Mouse (Mus musculus): ENCODE measurements at regions not wholly inside any gene's neighbourhood (a gene's known extent, or its start where the extent isn't known, plus 50 kb on each side); places are given as distances from the start of the nearest gene placed in this dataset.

DNA sequence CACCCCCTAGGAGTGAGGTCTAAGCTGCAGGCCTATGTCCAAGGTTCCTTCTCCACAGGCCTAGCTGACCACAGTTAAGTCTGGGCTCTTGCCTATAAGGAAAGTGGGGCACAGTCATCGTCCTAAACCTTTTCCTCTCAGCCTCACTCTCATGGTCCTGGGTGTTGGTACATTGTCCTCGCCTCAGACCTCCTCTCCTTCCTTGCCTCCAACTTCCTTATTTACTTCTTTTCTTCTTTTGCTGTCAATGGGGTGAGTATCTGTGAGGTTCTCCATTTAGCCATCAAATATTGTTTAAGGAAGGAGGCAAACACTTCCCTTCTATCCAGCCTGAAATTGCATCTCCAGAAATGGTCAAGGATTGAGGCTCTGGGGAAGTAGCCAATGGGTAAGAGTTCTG lies 554.2 kb downstream of the Ccdc171 start:
- Histone ChIP-seq H3K4me3 (ENCODE audit: low read depth, low read length) (no peak overlapping the region), H3K36me3 (ENCODE audit: insufficient read depth, low read length) (no peaks in the 10 kb centered on the region), H3K4me2 (replicated peaks; ENCODE audit: low read depth, low read length) (no peak overlapping the region), H3K9ac (replicated peaks; ENCODE audit: low read depth) (no peak overlapping the region), H3K9me3 (ENCODE audit: low read length) (no peaks in the 10 kb centered on the region), H3K4me1 (ENCODE audit: insufficient read depth, low read depth, low read length) (no peaks in the 10 kb centered on the region), H3K27me3 (replicated peaks; ENCODE audit: insufficient read depth, low read length) (no peaks in the 10 kb centered on the region), H3K27ac (ENCODE audit: low read length) (no peak overlapping the region)
- DNase-seq (ENCODE audit: low spot score) (no peak), ATAC-seq (no peak)
- no peak for TF ChIP-seq CTCF (IDR thresholded peaks at IDR 0.05)
- TF ChIP-seq EP300 (IDR thresholded peaks at IDR 0.05) = no peak
- WGBS = 49% methylated on average over 2 of the region's 2 CpGs

DNA sequence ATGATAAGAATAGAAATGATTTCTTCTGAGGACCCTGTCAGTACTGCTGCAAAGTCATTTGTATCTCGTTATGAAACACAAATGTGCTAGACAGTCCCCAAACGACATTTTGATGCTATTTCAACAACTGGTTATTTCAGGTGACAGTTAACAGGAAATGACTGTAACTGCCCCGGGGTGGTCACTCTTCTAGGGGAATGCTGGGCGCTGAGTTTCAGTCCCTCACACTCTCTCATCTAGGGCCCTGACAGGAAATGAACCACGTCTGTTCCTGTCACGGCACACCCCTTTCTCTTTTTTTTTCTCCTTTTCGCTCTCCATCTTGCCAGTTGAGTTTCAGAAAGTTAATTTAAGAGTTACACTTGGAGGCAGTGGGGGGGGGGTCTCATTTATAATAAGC lies 556.2 kb downstream of the Ccdc171 start:
- TF ChIP-seq EP300 (IDR thresholded peaks at IDR 0.05) (no peak), CTCF (IDR thresholded peaks at IDR 0.05) (no peak)
- ATAC-seq (no peak), DNase-seq (ENCODE audit: low spot score) (no peak)
- H3K4me2 ChIP-seq (replicated peaks; ENCODE audit: low read depth, low read length) = no peak overlapping the region
- H3K27me3 ChIP-seq (replicated peaks; ENCODE audit: insufficient read depth, low read length) = no peaks in the 10 kb centered on the region
- no peaks in the 10 kb centered on the region for H3K36me3 ChIP-seq (ENCODE audit: insufficient read depth, low read length)
- no peaks in the 10 kb centered on the region for H3K9me3 ChIP-seq (ENCODE audit: low read length)
- H3K4me3 ChIP-seq (ENCODE audit: low read depth, low read length) = no peak overlapping the region
- WGBS = 37% methylated on average over 7 of the region's 7 CpGs
- H3K27ac ChIP-seq (ENCODE audit: low read length) = no peak overlapping the region
- H3K4me1 ChIP-seq (ENCODE audit: insufficient read depth, low read depth, low read length) = no peaks in the 10 kb centered on the region
- no peak overlapping the region for H3K9ac ChIP-seq (replicated peaks; ENCODE audit: low read depth)

DNA sequence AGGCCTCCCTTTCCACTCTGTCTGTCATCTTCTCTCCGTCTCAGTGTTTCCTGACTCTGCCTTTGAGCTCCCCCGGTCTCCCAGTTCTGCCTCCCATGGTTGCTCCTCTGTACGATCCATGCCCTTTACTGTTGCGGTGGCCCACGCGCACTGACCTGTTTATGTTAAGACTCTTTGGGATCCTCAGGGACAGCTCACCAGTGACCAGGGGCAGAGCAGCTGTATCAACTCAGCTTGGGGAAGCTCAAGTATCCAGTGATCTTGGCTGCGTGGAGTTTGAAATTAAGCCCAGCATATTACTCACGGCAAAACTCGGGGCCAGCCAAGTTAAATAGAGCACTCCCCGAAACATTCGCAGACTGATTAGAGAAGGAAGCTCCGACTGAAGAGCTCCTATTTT lies 562.8 kb downstream of the Ccdc171 start:
- ATAC-seq (peak; percentile 49), DNase-seq (ENCODE audit: low spot score) (peak; percentile 68)
- no peaks in the 10 kb centered on the region for H3K4me1 ChIP-seq (ENCODE audit: insufficient read depth, low read depth, low read length)
- H3K4me3 ChIP-seq (ENCODE audit: low read depth, low read length) = no peak overlapping the region
- no peaks in the 10 kb centered on the region for H3K27me3 ChIP-seq (replicated peaks; ENCODE audit: insufficient read depth, low read length)
- no peaks in the 10 kb centered on the region for H3K9me3 ChIP-seq (ENCODE audit: low read length)
- no peak overlapping the region for H3K4me2 ChIP-seq (replicated peaks; ENCODE audit: low read depth, low read length)
- TF ChIP-seq EP300 (IDR thresholded peaks at IDR 0.05) (no peak), CTCF (IDR thresholded peaks at IDR 0.05) (no peak)
- no peak overlapping the region for H3K9ac ChIP-seq (replicated peaks; ENCODE audit: low read depth)
- H3K27ac ChIP-seq (ENCODE audit: low read length) = no peak overlapping the region
- H3K36me3 ChIP-seq (ENCODE audit: insufficient read depth, low read length) = no peaks in the 10 kb centered on the region
- WGBS = 58% methylated on average over 12 of the region's 12 CpGs

DNA sequence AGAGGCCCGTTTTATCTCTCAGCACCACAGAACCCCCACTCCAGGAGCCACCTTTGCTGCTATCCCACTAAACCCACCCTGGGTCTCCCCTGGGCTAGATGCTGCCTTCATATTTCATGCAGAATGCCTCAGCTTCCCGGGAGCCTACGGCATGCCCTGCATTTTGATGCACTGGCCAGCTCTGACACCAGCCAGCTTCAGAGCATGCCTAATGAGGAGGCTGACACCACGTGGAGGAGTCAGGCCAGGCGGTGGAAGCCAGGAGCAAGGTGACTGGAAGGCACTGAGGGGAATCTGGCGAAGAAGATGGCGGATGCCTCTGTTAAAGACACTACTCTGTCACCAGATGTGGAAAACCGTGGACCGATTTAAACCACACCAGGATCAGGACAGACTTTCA lies 567.2 kb downstream of the Ccdc171 start:
- no peak for DNase-seq (ENCODE audit: low spot score)
- H3K27ac ChIP-seq (ENCODE audit: low read length) = no peak overlapping the region
- H3K4me3 ChIP-seq (ENCODE audit: low read depth, low read length) = no peak overlapping the region
- H3K27me3 ChIP-seq (replicated peaks; ENCODE audit: insufficient read depth, low read length) = no peaks in the 10 kb centered on the region
- no peaks in the 10 kb centered on the region for H3K9me3 ChIP-seq (ENCODE audit: low read length)
- H3K4me1 ChIP-seq (ENCODE audit: insufficient read depth, low read depth, low read length) = no peaks in the 10 kb centered on the region
- 69% methylated on average over 9 of the region's 9 CpGs for WGBS
- no peaks in the 10 kb centered on the region for H3K36me3 ChIP-seq (ENCODE audit: insufficient read depth, low read length)
- ATAC-seq = no peak
- no peak for TF ChIP-seq CTCF (IDR thresholded peaks at IDR 0.05)
- no peak for TF ChIP-seq EP300 (IDR thresholded peaks at IDR 0.05)
- H3K4me2 ChIP-seq (replicated peaks; ENCODE audit: low read depth, low read length) = no peak overlapping the region
- H3K9ac ChIP-seq (replicated peaks; ENCODE audit: low read depth) = no peak overlapping the region

DNA sequence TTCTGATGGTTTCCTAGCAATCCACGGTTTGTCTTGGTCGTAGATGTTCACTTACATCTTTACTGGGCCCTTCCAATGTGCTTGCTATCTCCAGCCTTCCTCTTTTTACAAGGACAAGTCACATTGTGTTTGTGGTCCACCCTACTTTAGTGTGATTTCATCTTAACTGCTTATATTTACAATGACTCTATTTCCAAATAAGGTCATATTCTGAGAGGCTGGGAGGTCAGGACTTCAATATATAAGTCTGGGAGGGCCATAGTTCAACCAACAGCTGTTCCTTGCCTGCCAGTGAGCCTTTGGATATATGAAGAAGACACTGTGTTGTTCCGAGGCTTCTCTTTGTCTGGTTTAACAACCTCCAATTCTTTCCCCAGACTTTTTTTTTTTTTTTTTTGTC lies 569.9 kb downstream of the Ccdc171 start:
- WGBS = 47% methylated on average over 3 of the region's 3 CpGs
- Histone ChIP-seq H3K4me2 (replicated peaks; ENCODE audit: low read depth, low read length) (no peak overlapping the region), H3K9ac (replicated peaks; ENCODE audit: low read depth) (no peak overlapping the region), H3K4me1 (ENCODE audit: insufficient read depth, low read depth, low read length) (no peaks in the 10 kb centered on the region), H3K4me3 (ENCODE audit: low read depth, low read length) (no peak overlapping the region), H3K9me3 (ENCODE audit: low read length) (no peaks in the 10 kb centered on the region), H3K27me3 (replicated peaks; ENCODE audit: insufficient read depth, low read length) (no peaks in the 10 kb centered on the region), H3K36me3 (ENCODE audit: insufficient read depth, low read length) (no peaks in the 10 kb centered on the region), H3K27ac (ENCODE audit: low read length) (no peak overlapping the region)
- DNase-seq (ENCODE audit: low spot score) (no peak), ATAC-seq (peak; percentile 23; the same call in 1 of the 2 replicates)
- TF ChIP-seq CTCF (IDR thresholded peaks at IDR 0.05) (no peak), EP300 (IDR thresholded peaks at IDR 0.05) (no peak)

DNA sequence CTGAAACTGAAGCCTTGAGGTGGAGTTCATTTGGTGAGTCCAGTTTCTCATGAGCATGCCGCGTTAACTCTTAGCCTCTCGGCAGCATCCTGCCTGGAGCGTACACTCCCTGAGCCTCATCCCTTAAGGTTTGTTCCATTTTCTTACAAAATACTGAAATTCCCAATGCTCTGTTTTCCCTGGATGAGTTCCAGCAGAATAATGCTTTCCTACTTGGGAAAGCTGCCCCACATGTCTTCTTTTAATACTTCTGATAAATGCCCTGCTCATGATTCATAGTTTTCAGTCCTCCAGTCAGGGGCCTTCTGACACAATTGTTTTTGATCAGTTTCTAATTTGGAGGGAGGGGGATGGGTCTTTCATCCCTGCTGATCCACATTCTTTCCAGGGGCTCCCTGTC lies 570.7 kb downstream of the Ccdc171 start:
- TF ChIP-seq EP300 (IDR thresholded peaks at IDR 0.05) (no peak), CTCF (IDR thresholded peaks at IDR 0.05) (no peak)
- DNase-seq (ENCODE audit: low spot score) = no peak
- H3K27ac ChIP-seq (ENCODE audit: low read length) = no peak overlapping the region

DNA sequence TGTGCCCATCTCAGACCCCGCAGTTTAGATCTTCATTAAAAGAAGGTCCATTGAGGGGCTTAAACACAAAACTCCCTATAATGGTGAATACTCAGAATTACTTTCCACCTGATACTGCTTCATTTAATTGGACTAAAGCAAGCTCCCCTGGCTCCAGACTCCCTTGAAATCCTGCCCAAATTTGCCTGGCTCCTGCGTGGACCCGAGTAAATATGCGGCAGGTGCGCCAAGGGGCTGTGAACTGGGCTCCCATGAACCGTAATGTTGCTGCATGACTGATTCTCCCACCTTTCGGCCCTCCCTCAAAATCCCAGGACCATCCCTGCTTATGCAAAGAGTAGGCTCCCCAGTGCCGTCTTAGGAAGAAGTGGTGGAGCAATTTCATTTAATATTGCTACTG lies 573.7 kb downstream of the Ccdc171 start:
- Histone ChIP-seq H3K27ac (ENCODE audit: low read length) (no peak overlapping the region), H3K4me1 (ENCODE audit: insufficient read depth, low read depth, low read length) (no peaks in the 10 kb centered on the region), H3K9ac (replicated peaks; ENCODE audit: low read depth) (no peak overlapping the region), H3K9me3 (ENCODE audit: low read length) (no peaks in the 10 kb centered on the region), H3K27me3 (replicated peaks; ENCODE audit: insufficient read depth, low read length) (no peaks in the 10 kb centered on the region), H3K36me3 (ENCODE audit: insufficient read depth, low read length) (no peaks in the 10 kb centered on the region), H3K4me2 (replicated peaks; ENCODE audit: low read depth, low read length) (no peak overlapping the region), H3K4me3 (ENCODE audit: low read depth, low read length) (no peak overlapping the region)
- TF ChIP-seq CTCF (IDR thresholded peaks at IDR 0.05) = no peak
- 89% methylated on average over 8 of the region's 8 CpGs for WGBS
- no peak for ATAC-seq
- DNase-seq (ENCODE audit: low spot score) = no peak

More for the DNA sequence above, 570.7 kb downstream of the Ccdc171 start:
- Histone ChIP-seq H3K36me3 (ENCODE audit: insufficient read depth, low read length) (no peaks in the 10 kb centered on the region), H3K9ac (replicated peaks; ENCODE audit: low read depth) (no peak overlapping the region), H3K4me2 (replicated peaks; ENCODE audit: low read depth, low read length) (no peak overlapping the region), H3K4me3 (ENCODE audit: low read depth, low read length) (no peak overlapping the region), H3K27me3 (replicated peaks; ENCODE audit: insufficient read depth, low read length) (no peaks in the 10 kb centered on the region), H3K9me3 (ENCODE audit: low read length) (no peaks in the 10 kb centered on the region), H3K4me1 (ENCODE audit: insufficient read depth, low read depth, low read length) (no peaks in the 10 kb centered on the region)
- ATAC-seq = no peak
- WGBS = 82% methylated on average over 4 of the region's 4 CpGs

Data from lung, postnatal 0 days (tissue).